Mouse (Mus musculus) liver, postnatal 0 days (tissue): ENCODE data around the gene Ankfn1. TPM values are rescaled to one million over a fixed set of nuclear protein-coding genes. Genes with fewer than 3 reads are reported as not detected.

ENCODE experiments used
- ATAC-seq: fragments of 200-750 bp; cut with Nextera tagmentation; 2 replicates; pipeline ENCODE4 v1.8.0; 2017; ENCODE audit warnings: mild to moderate bottlenecking, moderate library complexity
- DNase-seq: peaks from one replicate; pipeline ENCODE4 v3.0.0-alpha.2; 2016
- H3K27ac ChIP-seq: fragments of 300-500 bp; sonication (generic); 2 replicates; pipeline ENCODE4 v1.5.1; 2014; ENCODE audit warnings: antibody characterized with exemption, moderate library complexity, mild to moderate bottlenecking, low read depth
- H3K27me3 ChIP-seq: fragments of 300-500 bp; sonication (generic); 2 replicates; pipeline ENCODE4 v1.6.1; 2014; ENCODE audit warnings: low read length, control low read depth, mixed read lengths; ENCODE audit not compliant: insufficient read depth
- H3K36me3 ChIP-seq: fragments of 300-500 bp; sonication (generic); replicated peaks from 2 replicates; pipeline ENCODE4 v1.6.1; 2014; ENCODE audit warnings: mild to moderate bottlenecking, control low read depth, low read length, moderate library complexity, mixed read lengths; ENCODE audit not compliant: insufficient read depth
- H3K4me1 ChIP-seq: fragments of 300-500 bp; sonication (generic); 2 replicates; pipeline ENCODE4 v1.6.1; 2014; ENCODE audit warnings: antibody characterized with exemption, mild to moderate bottlenecking, control low read depth; ENCODE audit not compliant: insufficient read depth
- H3K4me2 ChIP-seq: fragments of 300-500 bp; sonication (generic); 2 replicates; pipeline ENCODE4 v1.6.1; 2014; ENCODE audit warnings: low read depth, mild to moderate bottlenecking, low read length, moderate library complexity, mixed read lengths
- H3K4me3 ChIP-seq: fragments of 300-500 bp; sonication (generic); 2 replicates; pipeline ENCODE4 v1.5.1; 2014; ENCODE audit warnings: low read depth, low read length
- H3K9ac ChIP-seq: fragments of 300-500 bp; sonication (generic); replicated peaks from 2 replicates; pipeline ENCODE4 v1.6.1; 2014; ENCODE audit warnings: mild to moderate bottlenecking, moderate library complexity
- H3K9me3 ChIP-seq: fragments of 300-500 bp; sonication (generic); 2 replicates; pipeline ENCODE4 v1.6.1; 2016; ENCODE audit warnings: mild to moderate bottlenecking, control low read depth, low read length, mixed read lengths
- CTCF ChIP-seq: sonication (generic); IDR thresholded peaks from 2 replicates; pipeline ENCODE4 v1.5.1; 2016; ENCODE audit warnings: antibody characterized with exemption, low read depth
- EP300 ChIP-seq: IDR thresholded peaks from 2 replicates; pipeline ENCODE4 v1.6.1; 2016; ENCODE audit warnings: antibody characterized with exemption, low read depth, mild to moderate bottlenecking
- WGBS: fragments of 180-500 bp; shearing (Covaris S2); extraction: QIAGEN DNeasy Blood & Tissue Kit; methylation state at CpG from one replicate; pipeline ENCODE4 v1.1.7; 2014; ENCODE audit not compliant: insufficient replicate concordance; 5-methylcytosine and 5-hydroxymethylcytosine counted together
- polyA plus RNA-seq: library from polyadenylated mRNA; unstranded; fragments of >200 nt; fragmentation: Nextera tagmentation; extraction: Ambion mirVana; gene quantifications from 2 replicates; pipeline ENCODE4 v1.2.1, GENCODE M21; 2015

Gene Ankfn1
- polyA plus RNA-seq, 1 experiment from 2014 or later, result not detected

GRCm38 (mm10) chr11:89419863-89420262, 357.6 kb downstream of the Ankfn1 start:
- no peak for DNase-seq
- H3K9me3 ChIP-seq, result no peaks in the 10 kb centered on the region
- H3K4me1 ChIP-seq, result no peaks in the 10 kb centered on the region
- ATAC-seq, result no peak
- no peaks in the 10 kb centered on the region for H3K27me3 ChIP-seq
- H3K4me3 ChIP-seq, result no peak overlapping the region
- no peak overlapping the region for H3K27ac ChIP-seq
- no peak overlapping the region for H3K9ac ChIP-seq
- TF ChIP-seq EP300 (no peak), CTCF (no peak)
- no peak overlapping the region for H3K4me2 ChIP-seq
- H3K36me3 ChIP-seq, result no peaks in the 10 kb centered on the region
- WGBS, result 75% methylated on average over 2 of the region's 2 CpGs

GRCm38 (mm10) chr11:89418644-89419043, 358.8 kb downstream of the Ankfn1 start:
- no peak overlapping the region for H3K4me3 ChIP-seq
- no peak overlapping the region for H3K4me2 ChIP-seq
- H3K27ac ChIP-seq, result no peak overlapping the region
- TF ChIP-seq EP300 (no peak), CTCF (no peak)
- DNase-seq (no peak), ATAC-seq (no peak)
- H3K9ac ChIP-seq, result no peak overlapping the region
- no peaks in the 10 kb centered on the region for H3K27me3 ChIP-seq
- 70% methylated on average over 12 of the region's 12 CpGs for WGBS
- H3K4me1 ChIP-seq, result no peaks in the 10 kb centered on the region
- no peaks in the 10 kb centered on the region for H3K9me3 ChIP-seq
- H3K36me3 ChIP-seq, result no peaks in the 10 kb centered on the region

- no peaks in the 10 kb centered on the region for H3K36me3 ChIP-seq
- no peaks in the 10 kb centered on the region for H3K9me3 ChIP-seq
- no peak overlapping the region for H3K27ac ChIP-seq
- no peaks in the 10 kb centered on the region for H3K4me1 ChIP-seq
- H3K27me3 ChIP-seq, result no peaks in the 10 kb centered on the region
- DNase-seq (no peak), ATAC-seq (no peak)
- WGBS, result 59% methylated on average over 6 of the region's 6 CpGs
- no peak overlapping the region for H3K4me3 ChIP-seq
- no peak overlapping the region for H3K9ac ChIP-seq
- no peak overlapping the region for H3K4me2 ChIP-seq
- TF ChIP-seq EP300 (no peak), CTCF (no peak)
These were observed 360.7 kb downstream of the Ankfn1 start for GRCm38 (mm10) chr11:89416769-89417168.

- Histone ChIP-seq H3K27ac (no peak overlapping the region), H3K36me3 (no peaks in the 10 kb centered on the region), H3K27me3 (no peaks in the 10 kb centered on the region), H3K4me2 (no peak overlapping the region), H3K4me3 (no peak overlapping the region), H3K4me1 (no peaks in the 10 kb centered on the region), H3K9me3 (no peaks in the 10 kb centered on the region), H3K9ac (no peak overlapping the region)
- ATAC-seq, result no peak
- no peak for DNase-seq
- WGBS, result 77% methylated on average over 6 of the region's 6 CpGs
- no peak for TF ChIP-seq CTCF
- TF ChIP-seq EP300, result no peak
These were observed 368.7 kb downstream of the Ankfn1 start for GRCm38 (mm10) chr11:89408774-89409173.

GRCm38 (mm10) chr11:89404489-89404888, 373.0 kb downstream of the Ankfn1 start:
- Histone ChIP-seq H3K9me3 (no peaks in the 10 kb centered on the region), H3K4me3 (no peak overlapping the region), H3K36me3 (no peaks in the 10 kb centered on the region), H3K9ac (no peak overlapping the region), H3K4me1 (no peaks in the 10 kb centered on the region), H3K27me3 (no peaks in the 10 kb centered on the region), H3K4me2 (no peak overlapping the region), H3K27ac (no peak overlapping the region)
- ATAC-seq (no peak), DNase-seq (no peak)
- 76% methylated on average over 1 of the region's 1 CpGs for whole genome bisulfite sequencing
- TF ChIP-seq CTCF (0 out of 2 replicates have a peak, but pooled peaks have one; percentile 8), EP300 (no peak)

- Histone ChIP-seq H3K4me3 (no peak overlapping the region), H3K27me3 (no peaks in the 10 kb centered on the region), H3K4me2 (no peak overlapping the region), H3K27ac (no peak overlapping the region), H3K36me3 (no peaks in the 10 kb centered on the region), H3K9me3 (no peaks in the 10 kb centered on the region), H3K9ac (no peak overlapping the region), H3K4me1 (no peaks in the 10 kb centered on the region)
- no peak for ATAC-seq
- no peak for DNase-seq
- TF ChIP-seq EP300 (no peak), CTCF (no peak)
- 86% methylated on average over 14 of the region's 14 CpGs for WGBS
These were observed 374.0 kb downstream of the Ankfn1 start for GRCm38 (mm10) chr11:89403436-89403835.

- Histone ChIP-seq H3K36me3 (no peaks in the 10 kb centered on the region), H3K9me3 (no peaks in the 10 kb centered on the region), H3K4me3 (no peak overlapping the region), H3K27me3 (no peaks in the 10 kb centered on the region), H3K27ac (no peak overlapping the region), H3K4me2 (no peak overlapping the region), H3K9ac (no peak overlapping the region), H3K4me1 (no peaks in the 10 kb centered on the region)
- DNase-seq, result no peak
- ATAC-seq, result no peak
- TF ChIP-seq EP300 (no peak), CTCF (no peak)
- 72% methylated on average over 2 of the region's 2 CpGs for WGBS
These were observed 388.6 kb downstream of the Ankfn1 start for GRCm38 (mm10) chr11:89388851-89389250.
